Mouse (Mus musculus) cerebellum, adult 2 months (tissue): ENCODE measurements around the gene Cdk5. TPM values are rescaled to one million over a fixed set of nuclear protein-coding genes. Genes with fewer than 3 reads are reported as not detected.

Experiments used
- DNase-seq, 2 experiments: peaks; one replicate each; pipeline ENCODE4 v3.0.0; 2021
- H3K27ac ChIP-seq: fragments of 200-500 bp; 2 replicates; pipeline ENCODE4 v1.5.1; 2012; ENCODE audit warnings: low read length, control low read depth, inconsistent platforms; ENCODE audit not compliant: insufficient read depth
- H3K27me3 ChIP-seq: fragments of 200-500 bp; 2 replicates; pipeline ENCODE4 v1.6.1; 2012; ENCODE audit warnings: inconsistent platforms, mild to moderate bottlenecking, low read length, moderate library complexity; ENCODE audit not compliant: control insufficient read depth, insufficient read depth
- H3K4me1 ChIP-seq: fragments of 200-500 bp; 2 replicates; pipeline ENCODE4 v1.6.1; 2011; ENCODE audit warnings: low read length; ENCODE audit not compliant: control insufficient read depth, insufficient read depth
- H3K4me3 ChIP-seq: fragments of 200-500 bp; replicated peaks from 2 replicates; pipeline ENCODE3; 2011; ENCODE audit warnings: mild to moderate bottlenecking, low read depth, low read length, control low read depth; ENCODE audit not compliant: insufficient read depth
- CTCF ChIP-seq: fragments of 200-500 bp; IDR thresholded peaks from 2 replicates; pipeline ENCODE4 v1.5.1; 2011; ENCODE audit warnings: low read depth, mild to moderate bottlenecking, control low read depth, low read length, moderate library complexity, borderline replicate concordance; ENCODE audit not compliant: insufficient read depth
- POLR2A ChIP-seq: fragments of 200-500 bp; IDR thresholded peaks from 2 replicates; pipeline ENCODE4 v1.6.1; 2011; ENCODE audit warnings: low read length, control low read depth, borderline replicate concordance; ENCODE audit not compliant: insufficient read depth
- WGBS: fragments of 180-500 bp; shearing (Covaris S2); methylation state at CpG from one replicate; pipeline ENCODE4 v1.1.7; 2018; 5-methylcytosine and 5-hydroxymethylcytosine counted together
- polyA plus RNA-seq: library from polyadenylated mRNA; depleted of rRNA; stranded (reverse); fragments of >200 nt; gene quantifications from 2 replicates; pipeline ENCODE4 v1.2.3, GENCODE M21; 2012; rRNA removed

Cdk5 gene
- polyA plus RNA-seq, 1 experiment = 221 TPM

GRCm38 (mm10) chr5:24373807-24374206, 49.5 kb downstream of the Cdk5 start:
- H3K4me3 ChIP-seq = no peak overlapping the region
- TF ChIP-seq POLR2A = no peak
- no peak for TF ChIP-seq CTCF
- WGBS = 87% methylated on average over 5 of the region's 5 CpGs
- H3K27me3 ChIP-seq = no peaks in the 10 kb centered on the region
- no peak overlapping the region for H3K27ac ChIP-seq
- DNase-seq = no peak
- no peaks in the 10 kb centered on the region; the same call in 1 of the 2 replicates for H3K4me1 ChIP-seq

- no peak for TF ChIP-seq CTCF
- TF ChIP-seq POLR2A = no peak
- 76% methylated on average over 9 of the region's 9 CpGs for WGBS
- H3K4me1 ChIP-seq = no peaks in the 10 kb centered on the region; the same call in 1 of the 2 replicates
- no peak for DNase-seq
- H3K27me3 ChIP-seq = no peaks in the 10 kb centered on the region
- H3K27ac ChIP-seq = no peak overlapping the region
- H3K4me3 ChIP-seq = no peak overlapping the region
Measured at GRCm38 (mm10) chr5:24369767-24370166, 53.6 kb downstream of the Cdk5 start.

Other genes starting within 250 kb of the Cdk5 start
- gene Kcnh2, start 71.9 kb downstream of the Cdk5 start, polyA plus RNA-seq = 83.3 and 85.2 TPM in 2 replicates
- 7.5 and 8.6 TPM in 2 replicates for gene Nos3, start 58.7 kb downstream of the Cdk5 start, polyA plus RNA-seq
- gene Atg9b, start 31.4 kb downstream of the Cdk5 start, polyA plus RNA-seq = 4.1 and 4.4 TPM in 2 replicates
- gene Abcb8, start 29.9 kb downstream of the Cdk5 start, polyA plus RNA-seq = 51.8 and 53.5 TPM in 2 replicates
- 0.74 and 0.87 TPM in 2 replicates for gene Asic3, start 10.1 kb downstream of the Cdk5 start, polyA plus RNA-seq
- 81.3 and 88.0 TPM in 2 replicates for gene Slc4a2, start 307 bp upstream of the Cdk5 start, polyA plus RNA-seq
- 246 and 265 TPM in 2 replicates for gene Fastk, start 21.8 kb upstream of the Cdk5 start, polyA plus RNA-seq
- gene Tmub1, start 24.3 kb upstream of the Cdk5 start, polyA plus RNA-seq = 60.6 and 61.1 TPM in 2 replicates
- gene Agap3, start 28.6 kb upstream of the Cdk5 start, polyA plus RNA-seq = 402 and 421 TPM in 2 replicates
- gene Gbx1, start 103.7 kb upstream of the Cdk5 start, polyA plus RNA-seq = 0.38 and 0.44 TPM in 2 replicates
- gene Asb10, start 117.4 kb upstream of the Cdk5 start, polyA plus RNA-seq = 0.18 and 0.21 TPM in 2 replicates
- gene 4931409K22Rik, start 133.3 kb upstream of the Cdk5 start, polyA plus RNA-seq = not detected in 2 replicates
- 101 TPM in 2 replicates for gene Abcf2, start 153.9 kb upstream of the Cdk5 start, polyA plus RNA-seq
- 46.3 and 48.9 TPM in 2 replicates for gene Chpf2, start 163.2 kb upstream of the Cdk5 start, polyA plus RNA-seq
- 89.9 and 102 TPM in 2 replicates for gene Smarcd3, start 200.9 kb upstream of the Cdk5 start, polyA plus RNA-seq